Mouse (Mus musculus) gastrocnemius, postnatal 4 days (tissue): Measurements from ENCODE around the gene Gm14295. TPM values are rescaled to one million over a fixed set of nuclear protein-coding genes. Genes with fewer than 3 reads are reported as not detected.
"Not testable (repeated sequence)": the region's sequence is repeated elsewhere in the genome, so short reads cannot be mapped to it uniquely, and the experiment has no call there.

ENCODE experiments used
- DNase-seq, 2 experiments: peaks; one replicate each; pipeline ENCODE4 v3.0.0; 2021 to 2022; ENCODE audit warnings: low spot score in 2 of 2, mixed read lengths in 2 of 2
- long read RNA-seq, 2 experiments: library from polyadenylated mRNA; stranded (forward); transcript quantifications; one replicate each; pipeline ENCODE4 v2.0.0; 2021
- total RNA-seq, 2 experiments: library from RNA; stranded (reverse); gene quantifications; 2 replicates each; pipeline ENCODE4 v1.2.3; 2021

Gm14295 gene
- 1 to 10 TPM; 7.6 to 8.6 TPM for total RNA-seq
- long read RNA-seq, experiment 1, partial matches to known transcripts, result 0 of 1 reads
- long read RNA-seq, experiment 1, other reads (novel, unspliced or antisense), result 0 of 1 reads
- long read RNA-seq, experiment 2, partial matches to known transcripts, result 0 of 3 reads
- long read RNA-seq, experiment 2, other reads (novel, unspliced or antisense), result 1 of 3 reads

DNA sequence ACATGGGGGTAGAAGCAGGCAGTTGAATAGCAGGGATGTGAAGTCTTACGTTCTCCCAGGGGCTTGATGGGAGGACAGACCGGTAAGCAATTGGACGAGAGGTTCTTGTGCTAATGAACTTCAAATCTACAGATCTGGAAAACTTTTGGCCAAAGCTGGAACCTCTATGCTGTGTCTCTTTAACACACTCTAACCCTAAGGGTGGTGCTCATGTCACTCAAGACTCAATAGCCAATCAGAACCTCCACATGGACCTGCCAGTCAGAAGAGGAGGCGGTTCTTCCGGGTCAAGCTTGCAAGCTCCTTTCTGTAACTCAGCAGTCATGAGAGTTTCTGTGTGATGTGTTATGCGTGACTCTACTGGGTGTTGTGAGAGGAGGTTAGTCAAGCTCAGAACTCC, at the start of gene Gm14295:
Gene Gm14295 (plus strand): TSS at position 301 of the 400 bp plus-strand sequence.
- DNase-seq, result not testable (repeated sequence)

- not testable (repeated sequence) for DNase-seq
Observed at GRCm38 (mm10) chr2:176798785-176799184, 373 bp downstream of the Gm14295 start.

GRCm38 (mm10) chr2:176830840-176831239, 32.4 kb downstream of the Gm14295 start, which contains the start of gene Gm14408:
Gene Gm14408 (plus strand): TSS chr2:176831140.
- DNase-seq, result not testable (repeated sequence)

Other genes starting within 250 kb of the Gm14295 start
- gene Gm14308, start 162.3 kb upstream of the Gm14295 start, total RNA-seq, result 1 to 10 TPM; 1.0 to 4.2 TPM
- gene Zfp973, start 128.1 kb upstream of the Gm14295 start, total RNA-seq, result 1 to 10 TPM; 7.5 TPM
- gene Gm14305, start 90.3 kb upstream of the Gm14295 start, total RNA-seq, result 10 to 100 TPM; 11.4 to 11.6 TPM
- not detected for gene Gm14408, start 32.5 kb downstream of the Gm14295 start, total RNA-seq
- 1 to 10 TPM; 3.5 to 5.2 TPM for gene Gm14296, start 129.2 kb downstream of the Gm14295 start, total RNA-seq
- 10 to 100 TPM; 18.3 to 21.3 TPM for gene Gm14419, start 202.3 kb downstream of the Gm14295 start, total RNA-seq